Mouse (Mus musculus): ENCODE measurements around the gene Cfb. TPM values are rescaled to one million over a fixed set of nuclear protein-coding genes. Genes with fewer than 3 reads are reported as not detected.

Cfb gene
- polyA plus RNA-seq, 1 experiment from 2014 or later = 30.4 TPM

- Histone ChIP-seq H3K4me3 (replicated peaks) (no peak overlapping the region), H3K27me3 (replicated peaks) (no peaks in the 10 kb centered on the region), H3K9ac (no peak overlapping the region), H3K4me1 (peaks cover 28% of the 10 kb centered on the region), H3K27ac (no peak overlapping the region; the same call in 1 of the 2 replicates), H3K36me3 (no peaks in the 10 kb centered on the region), H3K9me3 (no peaks in the 10 kb centered on the region), H3K4me2 (no peak overlapping the region)
- WGBS = 80% methylated on average over 17 of the region's 17 CpGs
- ATAC-seq (ENCODE audit: insufficient read depth, low FRiP score, low read depth) = no peak
These were observed 34.0 kb upstream of the Cfb start for GRCm38 (mm10) chr17:34896366-34896765.

- Histone ChIP-seq H3K9me3 (no peaks in the 10 kb centered on the region), H3K36me3 (no peaks in the 10 kb centered on the region), H3K4me1 (peaks cover 28% of the 10 kb centered on the region), H3K27me3 (replicated peaks) (no peaks in the 10 kb centered on the region), H3K4me2 (peak overlapping the region; percentile 91), H3K27ac (peak overlapping the region; percentile 90), H3K4me3 (replicated peaks) (peak overlapping the region; percentile 79), H3K9ac (no peak overlapping the region)
- WGBS = 90% methylated on average over 15 of the region's 15 CpGs
- no peak for ATAC-seq (ENCODE audit: insufficient read depth, low FRiP score, low read depth)
These were observed 33.4 kb upstream of the Cfb start for GRCm38 (mm10) chr17:34895724-34896123.

- ATAC-seq (ENCODE audit: insufficient read depth, low FRiP score, low read depth) = no peak
- 7% methylated on average over 49 of the region's 51 CpGs for WGBS
- H3K27ac ChIP-seq = peak overlapping the region; percentile 90
- H3K9me3 ChIP-seq = no peaks in the 10 kb centered on the region
- no peaks in the 10 kb centered on the region for H3K36me3 ChIP-seq
- peaks cover 28% of the 10 kb centered on the region for H3K4me1 ChIP-seq
- no peaks in the 10 kb centered on the region for H3K27me3 ChIP-seq (replicated peaks)
- H3K4me2 ChIP-seq = peak overlapping the region; percentile 91
- H3K4me3 ChIP-seq (replicated peaks) = peak overlapping the region; percentile 79
- H3K9ac ChIP-seq = peak overlapping the region; percentile 82
These were observed 32.6 kb upstream of the Cfb start for GRCm38 (mm10) chr17:34894801-34895530.

GRCm38 (mm10) chr17:34894074-34894597, 31.8 kb upstream of the Cfb start:
- H3K4me2 ChIP-seq = peak overlapping the region; percentile 91
- H3K9ac ChIP-seq = peak overlapping the region; percentile 82
- H3K27me3 ChIP-seq (replicated peaks) = no peaks in the 10 kb centered on the region
- under 1% methylated on average over 42 of the region's 51 CpGs for WGBS
- H3K36me3 ChIP-seq = no peaks in the 10 kb centered on the region
- H3K4me3 ChIP-seq (replicated peaks) = peak overlapping the region; percentile 79
- no peaks in the 10 kb centered on the region for H3K9me3 ChIP-seq
- ATAC-seq (ENCODE audit: insufficient read depth, low FRiP score, low read depth) = peak; percentile 88
- peak overlapping the region; percentile 90 for H3K27ac ChIP-seq
- peaks cover 26% of the 10 kb centered on the region for H3K4me1 ChIP-seq

- Histone ChIP-seq H3K4me3 (replicated peaks) (peak overlapping the region; percentile 79), H3K4me2 (peak overlapping the region; percentile 91), H3K9ac (no peak overlapping the region), H3K36me3 (no peaks in the 10 kb centered on the region), H3K27me3 (replicated peaks) (no peaks in the 10 kb centered on the region), H3K4me1 (peaks cover 26% of the 10 kb centered on the region), H3K27ac (peak overlapping the region; percentile 90), H3K9me3 (no peaks in the 10 kb centered on the region)
- ATAC-seq (ENCODE audit: insufficient read depth, low FRiP score, low read depth) = no peak
- 74% methylated on average over 12 of the region's 12 CpGs for WGBS
These were observed 30.9 kb upstream of the Cfb start for GRCm38 (mm10) chr17:34893072-34893824.

GRCm38 (mm10) chr17:34891377-34891776, 29.1 kb upstream of the Cfb start:
- ATAC-seq (ENCODE audit: insufficient read depth, low FRiP score, low read depth) = no peak
- H3K27me3 ChIP-seq (replicated peaks) = no peaks in the 10 kb centered on the region
- no peak overlapping the region for H3K4me3 ChIP-seq (replicated peaks)
- H3K9ac ChIP-seq = no peak overlapping the region
- peaks cover 19% of the 10 kb centered on the region for H3K4me1 ChIP-seq
- no peak overlapping the region for H3K27ac ChIP-seq
- no peak overlapping the region for H3K4me2 ChIP-seq
- H3K36me3 ChIP-seq = no peaks in the 10 kb centered on the region
- no peaks in the 10 kb centered on the region for H3K9me3 ChIP-seq
- 93% methylated on average over 2 of the region's 2 CpGs for WGBS

GRCm38 (mm10) chr17:34890074-34890743, 27.9 kb upstream of the Cfb start:
- Histone ChIP-seq H3K9ac (no peak overlapping the region), H3K27me3 (replicated peaks) (no peaks in the 10 kb centered on the region), H3K4me3 (replicated peaks) (no peak overlapping the region), H3K9me3 (no peaks in the 10 kb centered on the region), H3K4me2 (no peak overlapping the region), H3K4me1 (peaks cover 8% of the 10 kb centered on the region), H3K27ac (no peak overlapping the region), H3K36me3 (no peaks in the 10 kb centered on the region)
- WGBS = 82% methylated on average over 12 of the region's 12 CpGs
- ATAC-seq (ENCODE audit: insufficient read depth, low FRiP score, low read depth) = no peak

- no peaks in the 10 kb centered on the region for H3K9me3 ChIP-seq
- H3K27ac ChIP-seq = no peak overlapping the region
- no peak overlapping the region for H3K4me3 ChIP-seq (replicated peaks)
- H3K27me3 ChIP-seq (replicated peaks) = no peaks in the 10 kb centered on the region
- WGBS = 83% methylated on average over 5 of the region's 5 CpGs
- H3K36me3 ChIP-seq = no peaks in the 10 kb centered on the region
- no peaks in the 10 kb centered on the region for H3K4me1 ChIP-seq
- no peak for ATAC-seq (ENCODE audit: insufficient read depth, low FRiP score, low read depth)
- no peak overlapping the region for H3K9ac ChIP-seq
- H3K4me2 ChIP-seq = no peak overlapping the region
These were observed 25.6 kb upstream of the Cfb start for GRCm38 (mm10) chr17:34887942-34888341.

- no peaks in the 10 kb centered on the region for H3K9me3 ChIP-seq
- H3K27ac ChIP-seq = no peak overlapping the region
- H3K36me3 ChIP-seq = no peaks in the 10 kb centered on the region
- 0 out of 2 replicates have a peak, but pooled peaks cover 6% of the 10 kb centered on the region for H3K4me1 ChIP-seq
- H3K27me3 ChIP-seq (replicated peaks) = no peaks in the 10 kb centered on the region
- no peak for ATAC-seq (ENCODE audit: insufficient read depth, low FRiP score, low read depth)
- no peak overlapping the region for H3K4me2 ChIP-seq
- H3K9ac ChIP-seq = no peak overlapping the region
- 62% methylated on average over 3 of the region's 3 CpGs for WGBS
- H3K4me3 ChIP-seq (replicated peaks) = no peak overlapping the region
These were observed 23.3 kb upstream of the Cfb start for GRCm38 (mm10) chr17:34885615-34886014.

GRCm38 (mm10) chr17:34884704-34885103, 22.4 kb upstream of the Cfb start:
- Histone ChIP-seq H3K4me3 (replicated peaks) (no peak overlapping the region), H3K9ac (no peak overlapping the region), H3K27ac (no peak overlapping the region), H3K9me3 (no peaks in the 10 kb centered on the region), H3K27me3 (replicated peaks) (no peaks in the 10 kb centered on the region), H3K4me2 (no peak overlapping the region), H3K4me1 (0 out of 2 replicates have a peak, but pooled peaks cover 6% of the 10 kb centered on the region), H3K36me3 (no peaks in the 10 kb centered on the region)
- WGBS = 83% methylated on average over 6 of the region's 6 CpGs
- ATAC-seq (ENCODE audit: insufficient read depth, low FRiP score, low read depth) = no peak

GRCm38 (mm10) chr17:34883332-34883731, 21.0 kb upstream of the Cfb start:
- 0 out of 2 replicates have a peak, but pooled peaks cover 6% of the 10 kb centered on the region for H3K4me1 ChIP-seq
- ATAC-seq (ENCODE audit: insufficient read depth, low FRiP score, low read depth) = no peak
- no peak overlapping the region for H3K27ac ChIP-seq
- no peak overlapping the region for H3K4me2 ChIP-seq
- no peaks in the 10 kb centered on the region for H3K27me3 ChIP-seq (replicated peaks)
- no peaks in the 10 kb centered on the region for H3K9me3 ChIP-seq
- WGBS = 70% methylated on average over 3 of the region's 3 CpGs
- no peak overlapping the region for H3K4me3 ChIP-seq (replicated peaks)
- no peaks in the 10 kb centered on the region for H3K36me3 ChIP-seq
- H3K9ac ChIP-seq = no peak overlapping the region

Data from stomach, embryonic 15.5 days (tissue).